Mouse (Mus musculus) heart, postnatal 25 days (tissue): ENCODE data around the gene Gse1. TPM values are rescaled to one million over a fixed set of nuclear protein-coding genes. Genes with fewer than 3 reads are reported as not detected.
A peak's percentile ranks its signal among the peaks of the same experiment; 100 is the strongest.

Experiments used
- DNase-seq: peaks from one replicate; pipeline ENCODE4 v3.0.0; 2022; ENCODE audit warnings: low spot score
- intact Hi-C: fragments of 180-260 bp; cut with DNase I; formaldehyde crosslinking; loops from one replicate; pipeline ENCODE4 v1.15.1; 2025
- total RNA-seq, 2 experiments: library from RNA; stranded (reverse); gene quantifications; 2 replicates each; pipeline ENCODE4 v1.2.3; 2021

Gse1 gene
- total RNA-seq = 10 to 100 TPM; 20.1 to 25.9 TPM

GRCm38 (mm10) chr8:120227891-120228591, at the start of gene Gse1:
Gene Gse1 (plus strand): TSS chr8:120228456.
- DNase-seq = peak; percentile 72
- intact Hi-C loops = no loop called here

- peak; percentile 74 for DNase-seq
- intact Hi-C loops = loop anchor here (1.0 to 5.0 kb wide), 4 partner anchors 33 to 418 kb away; no protein-coding TSS in a partner anchor
Measured at GRCm38 (mm10) chr8:120179027-120179431, 49.2 kb upstream of the Gse1 start.

- no peak for DNase-seq
- intact Hi-C loops = loop anchor here (5.0 kb wide), 1 partner anchor 52 kb away; no protein-coding TSS in a partner anchor
Measured at GRCm38 (mm10) chr8:120180445-120180970, 47.7 kb upstream of the Gse1 start.

GRCm38 (mm10) chr8:120181274-120181673, 47.0 kb upstream of the Gse1 start:
- no peak for DNase-seq
- intact Hi-C loops = loop anchor here (5.0 kb wide), 1 partner anchor 51 kb away; no protein-coding TSS in a partner anchor

GRCm38 (mm10) chr8:120181861-120182414, 46.3 kb upstream of the Gse1 start:
- DNase-seq = no peak

GRCm38 (mm10) chr8:120184366-120184765, 43.9 kb upstream of the Gse1 start:
- DNase-seq = no peak
- intact Hi-C loops = loop anchor here (5.0 kb wide), 1 partner anchor 48 kb away; no protein-coding TSS in a partner anchor

More at GRCm38 (mm10) chr8:120181861-120182414, 46.3 kb upstream of the Gse1 start:
- intact Hi-C loops = loop anchor here (5.0 kb wide), 1 partner anchor 50 kb away; no protein-coding TSS in a partner anchor

GRCm38 (mm10) chr8:120184850-120185792, 43.1 kb upstream of the Gse1 start:
- intact Hi-C loops = loop anchor here (5.0 kb wide), 1 partner anchor 47 kb away; no protein-coding TSS in a partner anchor
- peak; percentile 43 for DNase-seq

- intact Hi-C loops = no loop called here
- peak; percentile 79 for DNase-seq
Measured at GRCm38 (mm10) chr8:120186454-120186853, 41.8 kb upstream of the Gse1 start.

GRCm38 (mm10) chr8:120188510-120188909, 39.7 kb upstream of the Gse1 start:
- peak; percentile 83 for DNase-seq
- intact Hi-C loops = no loop called here

GRCm38 (mm10) chr8:120189440-120189839, 38.8 kb upstream of the Gse1 start:
- DNase-seq = no peak
- intact Hi-C loops = no loop called here

- no peak for DNase-seq
- intact Hi-C loops = no loop called here
Measured at GRCm38 (mm10) chr8:120190107-120190809, 38.0 kb upstream of the Gse1 start.

- peak; percentile 94 for DNase-seq
- intact Hi-C loops = no loop called here
Measured at GRCm38 (mm10) chr8:120190810-120191413, 37.3 kb upstream of the Gse1 start.

- intact Hi-C loops = no loop called here
- no peak for DNase-seq
Measured at GRCm38 (mm10) chr8:120191633-120192032, 36.6 kb upstream of the Gse1 start.

- no peak for DNase-seq
- intact Hi-C loops = no loop called here
Measured at GRCm38 (mm10) chr8:120192118-120192517, 36.1 kb upstream of the Gse1 start.

GRCm38 (mm10) chr8:120201351-120201750, 26.9 kb upstream of the Gse1 start:
- intact Hi-C loops = no loop called here
- DNase-seq = no peak

- DNase-seq = no peak
- intact Hi-C loops = no loop called here
Measured at GRCm38 (mm10) chr8:120202546-120202945, 25.7 kb upstream of the Gse1 start.

- intact Hi-C loops = no loop called here
- peak; percentile 65 for DNase-seq
Measured at GRCm38 (mm10) chr8:120204736-120205360, 23.4 kb upstream of the Gse1 start.

GRCm38 (mm10) chr8:120205916-120206315, 22.3 kb upstream of the Gse1 start:
- no peak for DNase-seq
- intact Hi-C loops = no loop called here
